Mouse (Mus musculus) small intestine, adult 2 months (tissue): ENCODE results near the gene Nfix. TPM values are rescaled to one million over a fixed set of nuclear protein-coding genes. Genes with fewer than 3 reads are reported as not detected.
"Not testable (repeated sequence)": the region's sequence is repeated elsewhere in the genome, so short reads cannot be mapped to it uniquely, and the experiment has no call there.

Experiments
- H3K27ac ChIP-seq: fragments of 200-500 bp; 2 replicates; pipeline ENCODE4 v1.5.1; 2012; ENCODE audit warnings: low read depth, low read length, control low read depth, inconsistent platforms; ENCODE audit not compliant: insufficient read depth
- H3K27me3 ChIP-seq: fragments of 200-500 bp; 2 replicates; pipeline ENCODE4 v1.6.1; 2012; ENCODE audit warnings: mild to moderate bottlenecking, moderate library complexity, low read length, inconsistent platforms; ENCODE audit not compliant: control insufficient read depth, insufficient read depth
- H3K36me3 ChIP-seq: fragments of 200-500 bp; 2 replicates; pipeline ENCODE4 v1.6.1; 2012; ENCODE audit warnings: mild to moderate bottlenecking, low read length, control low read depth, inconsistent platforms; ENCODE audit not compliant: control insufficient read depth, insufficient read depth
- H3K4me1 ChIP-seq: fragments of 200-500 bp; 2 replicates; pipeline ENCODE4 v1.6.1; 2012; ENCODE audit warnings: low read length, inconsistent platforms, mixed read lengths; ENCODE audit not compliant: control insufficient read depth, insufficient read depth, insufficient read length
- H3K4me3 ChIP-seq: fragments of 200-500 bp; 2 replicates; pipeline ENCODE4 v1.5.1; 2012; ENCODE audit warnings: low read depth, mild to moderate bottlenecking, control low read depth, inconsistent platforms, low read length, moderate library complexity
- CTCF ChIP-seq: fragments of 200-500 bp; IDR thresholded peaks from 2 replicates; pipeline ENCODE4 v1.5.1; 2012; ENCODE audit warnings: low read depth, mild to moderate bottlenecking, control low read depth, inconsistent platforms, low read length, moderate library complexity, mixed read lengths; ENCODE audit not compliant: insufficient replicate concordance, insufficient read length; ENCODE audit errors: extremely low read depth
- POLR2A ChIP-seq: fragments of 200-500 bp; IDR thresholded peaks from 2 replicates; pipeline ENCODE4 v1.6.1; 2012; ENCODE audit warnings: low read depth, mild to moderate bottlenecking, control low read depth, inconsistent platforms, low read length, moderate library complexity
- WGBS: fragments of 180-500 bp; shearing (Covaris S2); methylation state at CpG from one replicate; pipeline ENCODE4 v1.1.7; 2018; 5-methylcytosine and 5-hydroxymethylcytosine counted together
- polyA plus RNA-seq: library from polyadenylated mRNA; depleted of rRNA; stranded (reverse); fragments of >200 nt; gene quantifications from 2 replicates; pipeline ENCODE4 v1.2.3, GENCODE M21; 2012

Gene Nfix
- polyA plus RNA-seq, 1 experiment, result 26.1 TPM

- WGBS, result 81% methylated on average over 2 of the region's 2 CpGs
- TF ChIP-seq POLR2A, result no peak
- no peak for TF ChIP-seq CTCF
- H3K36me3 ChIP-seq, result peaks cover 8% of the 10 kb centered on the region; the same call in 1 of the 2 replicates
- H3K4me1 ChIP-seq, result peaks cover 11% of the 10 kb centered on the region; the same call in 1 of the 2 replicates
- H3K27me3 ChIP-seq, result no peaks in the 10 kb centered on the region
- H3K27ac ChIP-seq, result no peak overlapping the region
- no peak overlapping the region for H3K4me3 ChIP-seq
These were observed 118.7 kb downstream of the Nfix start for GRCm38 (mm10) chr8:84681476-84681875.

GRCm38 (mm10) chr8:84677305-84677704 is 122.8 kb downstream of the Nfix start:
- Histone ChIP-seq H3K27me3 (no peaks in the 10 kb centered on the region), H3K36me3 (peaks cover 44% of the 10 kb centered on the region), H3K4me1 (no peaks in the 10 kb centered on the region), H3K27ac (no peak overlapping the region), H3K4me3 (no peak overlapping the region)
- no peak for TF ChIP-seq POLR2A
- no peak for TF ChIP-seq CTCF
- 89% methylated on average over 5 of the region's 5 CpGs for WGBS

- not testable (repeated sequence) for H3K4me1 ChIP-seq, H3K27me3 ChIP-seq, H3K4me3 ChIP-seq, H3K27ac ChIP-seq
- 40% methylated on average over 5 of the region's 5 CpGs for WGBS
- H3K36me3 ChIP-seq, result peaks cover 34% of the 10 kb centered on the region
These were observed 129.7 kb downstream of the Nfix start for GRCm38 (mm10) chr8:84670295-84671006.

GRCm38 (mm10) chr8:84668731-84669485 is 131.2 kb downstream of the Nfix start:
- no peak overlapping the region for H3K4me3 ChIP-seq
- TF ChIP-seq POLR2A (no peak), CTCF (peak; percentile 7; the same call in 1 of the 2 replicates)
- H3K36me3 ChIP-seq, result peaks cover 21% of the 10 kb centered on the region
- H3K27me3 ChIP-seq, result no peaks in the 10 kb centered on the region
- 66% methylated on average over 6 of the region's 6 CpGs for WGBS
- H3K27ac ChIP-seq, result no peak overlapping the region
- peaks cover 3% of the 10 kb centered on the region; the same call in 1 of the 2 replicates for H3K4me1 ChIP-seq

GRCm38 (mm10) chr8:84668081-84668480 is 132.1 kb downstream of the Nfix start:
- H3K27ac ChIP-seq, result no peak overlapping the region
- no peaks in the 10 kb centered on the region for H3K27me3 ChIP-seq
- no peak overlapping the region for H3K4me3 ChIP-seq
- WGBS, result 81% methylated on average over 1 of the region's 1 CpGs
- no peak for TF ChIP-seq POLR2A
- TF ChIP-seq CTCF, result no peak
- peaks cover 13% of the 10 kb centered on the region for H3K36me3 ChIP-seq
- peaks cover 3% of the 10 kb centered on the region; the same call in 1 of the 2 replicates for H3K4me1 ChIP-seq

GRCm38 (mm10) chr8:84665385-84665893 is 134.7 kb downstream of the Nfix start:
- Histone ChIP-seq H3K4me1 (peaks cover 3% of the 10 kb centered on the region; the same call in 1 of the 2 replicates), H3K4me3 (peak overlapping the region; percentile 95), H3K27ac (0 out of 2 replicates have a peak overlapping the region, but pooled peaks have one; percentile 22), H3K27me3 (no peaks in the 10 kb centered on the region), H3K36me3 (no peaks in the 10 kb centered on the region)
- WGBS, result 1% methylated on average over 14 of the region's 14 CpGs
- TF ChIP-seq CTCF (no peak), POLR2A (no peak)

GRCm38 (mm10) chr8:84664566-84665384 is 135.4 kb downstream of the Nfix start:
- peaks cover 5% of the 10 kb centered on the region; the same call in 1 of the 2 replicates for H3K4me1 ChIP-seq
- peak overlapping the region; percentile 95 for H3K4me3 ChIP-seq
- peak overlapping the region; percentile 98 for H3K27ac ChIP-seq
- no peaks in the 10 kb centered on the region for H3K36me3 ChIP-seq
- TF ChIP-seq POLR2A (no peak), CTCF (0 out of 2 replicates have a peak, but pooled peaks have one; percentile 36)
- no peaks in the 10 kb centered on the region for H3K27me3 ChIP-seq
- under 1% methylated on average over 29 of the region's 29 CpGs for WGBS
